Comparison of ENCODE assay signal across 23 mouse cellular contexts in the genomic region with DNA sequence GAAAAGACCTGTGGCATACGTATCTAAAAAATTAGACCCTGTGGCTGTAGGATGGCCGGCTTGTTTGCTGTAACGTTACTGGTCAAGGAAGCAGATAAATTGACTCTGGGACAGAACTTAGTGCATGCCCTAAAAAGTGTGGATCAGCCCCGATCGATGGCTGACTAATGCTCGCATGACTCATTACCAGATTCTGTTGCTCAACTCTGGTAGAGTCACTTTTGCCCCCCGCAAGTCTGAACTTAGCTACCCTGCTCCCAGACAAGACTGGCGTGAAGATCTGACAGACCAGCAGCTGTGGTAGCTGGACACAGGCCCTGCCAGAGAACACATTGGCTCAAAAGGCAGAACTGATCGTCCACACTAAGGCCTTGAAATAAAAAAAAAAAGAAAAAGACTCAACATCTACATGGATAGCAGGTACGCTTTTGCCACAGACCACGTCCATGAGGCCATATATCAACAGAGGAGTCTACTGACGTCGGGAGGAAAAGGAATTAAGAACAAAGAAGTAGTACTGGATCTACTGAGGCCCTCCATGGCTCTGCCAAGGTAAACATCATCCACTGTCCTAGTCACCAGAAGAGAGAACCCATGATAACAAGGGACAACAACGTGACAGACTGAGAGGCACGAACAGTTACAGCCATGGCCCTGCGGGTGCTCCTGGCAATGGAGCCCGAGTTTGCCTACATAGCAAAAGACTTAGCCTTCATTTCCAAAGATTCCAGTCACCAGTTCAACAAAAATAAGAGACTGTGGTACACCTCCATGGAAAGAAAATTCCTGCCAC. TPM values are rescaled to one million over a fixed set of nuclear protein-coding genes. Genes with fewer than 3 reads are reported as not detected.
DNase-seq lines count a peak whose midpoint lies in the region; ATAC-seq and TF ChIP-seq lines count a peak whose summit lies in the region.
"Had no signal": no experiment of that assay in that cellular context is flagged by ENCODE, and none has a peak within 500 bp of the region (broad histone marks: within the 10 kb centered on the region; RNA-seq: fewer than 3 reads in every experiment).

No protein-coding gene starts in this region.

- peak in 1 of 2 experiments; percentile 62; a peak in 3 of 4 replicates for TF ChIP-seq EP300 in MEL (IDR thresholded peaks at IDR 0.05; ENCODE audit: low read depth in 1 of 2, low read length in 2 of 2)

- no peaks in the 10 kb centered on the region for H3K27me3 ChIP-seq in liver, adult 2 months (ENCODE audit: control insufficient read depth, insufficient read depth, low read length)
- no peaks in the 10 kb centered on the region for H3K27me3 ChIP-seq in liver, embryonic 12.5 days (replicated peaks)
- no peaks in the 10 kb centered on the region for H3K27me3 ChIP-seq in MEL (ENCODE audit: control insufficient read depth in 1 of 2, insufficient read depth in 2 of 2, low read length in 2 of 2)
- H3K27me3 ChIP-seq: hindbrain, embryonic 15.5 days; intestine, embryonic 15.5 days; limb, embryonic 12.5 days; lung, embryonic 15.5 days had no signal

- WGBS in liver, adult 2 months, result 80% methylated on average over 17 of the region's 17 CpGs
- WGBS in liver, embryonic 12.5 days (ENCODE audit: insufficient replicate concordance), result 70% methylated on average over 17 of the region's 17 CpGs

- no peak overlapping the region for H3K4me2 ChIP-seq in liver, embryonic 12.5 days
- H3K4me2 ChIP-seq: hindbrain, embryonic 15.5 days; intestine, embryonic 15.5 days; limb, embryonic 12.5 days; lung, embryonic 15.5 days had no signal

- no peaks in the 10 kb centered on the region for H3K36me3 ChIP-seq in liver, adult 2 months (ENCODE audit: control insufficient read depth, insufficient read depth, low read length)
- H3K36me3 ChIP-seq in liver, embryonic 12.5 days, result no peaks in the 10 kb centered on the region
- H3K36me3 ChIP-seq in MEL (ENCODE audit: control insufficient read depth in 1 of 2, insufficient read depth in 2 of 2, low read length in 2 of 2), result peaks cover 9 to 27% of the 10 kb centered on the region in 2 experiments
- H3K36me3 ChIP-seq: embryonic facial prominence, embryonic 10.5 days; G1E; heart, embryonic 10.5 days; hindbrain, embryonic 15.5 days; intestine, embryonic 15.5 days; limb, embryonic 12.5 days; lung, embryonic 15.5 days had no signal

- TF ChIP-seq POLR2A in liver, adult 2 months (IDR thresholded peaks at IDR 0.05; ENCODE audit: extremely low read depth, insufficient read depth, low read length), result no peak
- no peak for TF ChIP-seq POLR2A in MEL (IDR thresholded peaks at IDR 0.05; ENCODE audit: control insufficient read depth in 1 of 2, insufficient read depth in 1 of 2, low read depth in 1 of 2, low read length in 2 of 2, poor library complexity in 1 of 2)

- no peak overlapping the region for H3K4me3 ChIP-seq in liver, adult 2 months (ENCODE audit: insufficient read depth, low read depth, low read length)
- H3K4me3 ChIP-seq in liver, embryonic 12.5 days, result no peak overlapping the region
- H3K4me3 ChIP-seq in MEL (ENCODE audit: control insufficient read depth in 1 of 2, insufficient read depth in 1 of 2, low read depth in 2 of 2, low read length in 2 of 2), result 0 out of 4 replicates have a peak overlapping the region, but pooled peaks have one; percentile 2 to 9
- H3K4me3 ChIP-seq: embryonic facial prominence, embryonic 10.5 days; gastrocnemius, adult 2 months; heart, embryonic 10.5 days; hindbrain, embryonic 15.5 days; intestine, embryonic 15.5 days; limb, embryonic 12.5 days; lung, embryonic 15.5 days had no signal

- ATAC-seq in liver, embryonic 12.5 days, result no peak
- ATAC-seq in megakaryocyte progenitor cell, adult 5-6 weeks (replicated peaks; ENCODE audit: poor library complexity), result 0 out of 2 replicates have a peak, but pooled peaks have one; percentile 21
- ATAC-seq: intestine, embryonic 15.5 days; midbrain, embryonic 16.5 days had no signal

- H3K4me1 ChIP-seq in liver, adult 2 months (ENCODE audit: control insufficient read depth, insufficient read depth, low read length), result no peaks in the 10 kb centered on the region
- no peaks in the 10 kb centered on the region for H3K4me1 ChIP-seq in liver, embryonic 12.5 days
- H3K4me1 ChIP-seq in MEL (ENCODE audit: control insufficient read depth in 1 of 2, insufficient read depth in 2 of 2, low read length in 2 of 2), result peaks cover 22 to 31% of the 10 kb centered on the region in 2 experiments
- H3K4me1 ChIP-seq: embryonic facial prominence, embryonic 10.5 days; heart, embryonic 10.5 days; hindbrain, embryonic 15.5 days; intestine, embryonic 15.5 days; limb, embryonic 12.5 days; lung, embryonic 15.5 days had no signal

- no peak overlapping the region for H3K9ac ChIP-seq in liver, adult 2 months (ENCODE audit: low read depth, low read length)
- no peak overlapping the region for H3K9ac ChIP-seq in liver, embryonic 12.5 days
- peak overlapping the region; percentile 32 for H3K9ac ChIP-seq in MEL (ENCODE audit: control insufficient read depth, low read depth, low read length, poor library complexity, severe bottlenecking)
- H3K9ac ChIP-seq: hindbrain, embryonic 15.5 days; intestine, embryonic 15.5 days; limb, embryonic 12.5 days; liver, embryonic 14.5 days; lung, embryonic 15.5 days had no signal

- TF ChIP-seq RAD21 in MEL (IDR thresholded peaks at IDR 0.05; ENCODE audit: low read depth, low read length), result no peak

- no peaks in the 10 kb centered on the region for H3K79me2 ChIP-seq in liver, adult 2 months (ENCODE audit: control insufficient read depth, insufficient read depth, low read length)
- peaks cover 18% of the 10 kb centered on the region for H3K79me2 ChIP-seq in MEL (ENCODE audit: control insufficient read depth, insufficient read depth, low read length, poor library complexity)

- TF ChIP-seq CTCF in liver, adult 2 months (IDR thresholded peaks at IDR 0.05; ENCODE audit: low read depth, low read length), result no peak
- TF ChIP-seq CTCF in MEL (IDR thresholded peaks at IDR 0.05 in 2 of 3, conservative IDR thresholded peaks at IDR 0.05 in 1 of 3; ENCODE audit: control insufficient read depth in 1 of 3, insufficient read depth in 1 of 3, low read depth in 2 of 3, low read length in 3 of 3, poor library complexity in 1 of 3, severe bottlenecking in 1 of 3), result no peak

- DNase-seq in adrenal gland, adult (ENCODE audit: inconsistent age in 2 of 2, low spot score in 1 of 2), result peak; percentile 76 to 86
- DNase-seq in adrenal gland, postnatal 4 days (ENCODE audit: low spot score in 2 of 2), result no peak
- peak; percentile 50 for DNase-seq in liver, adult 2 months (ENCODE audit: extremely low read depth, low read depth, low spot score)
- peak; percentile 89 for DNase-seq in MEL (ENCODE audit: low read depth, low spot score)
- no peak for DNase-seq in left cerebral cortex, adult 8-10 months (ENCODE audit: low spot score in 2 of 2)
- DNase-seq in cerebellum, adult 18-20 months, result no peak
- DNase-seq: cerebellum, adult 11 months; cerebellum, postnatal 10 days; gastrocnemius, adult 2 months; kidney, adult 8-10 months; kidney, postnatal 10 days; lung, postnatal 36 days had no signal

- no peak overlapping the region for H3K27ac ChIP-seq in liver, adult 2 months (replicated peaks; ENCODE audit: insufficient read depth, low read depth, low read length)
- H3K27ac ChIP-seq in liver, embryonic 12.5 days, result no peak overlapping the region
- peak overlapping the region; percentile 61 for H3K27ac ChIP-seq in MEL (ENCODE audit: control insufficient read depth, low read depth, low read length)
- H3K27ac ChIP-seq: embryonic facial prominence, embryonic 10.5 days; gastrocnemius, adult 2 months; heart, embryonic 10.5 days; hindbrain, embryonic 15.5 days; intestine, embryonic 15.5 days; limb, embryonic 12.5 days; liver, embryonic 14.5 days; lung, embryonic 15.5 days had no signal

- H3K9me3 ChIP-seq in liver, embryonic 12.5 days (replicated peaks), result no peaks in the 10 kb centered on the region
- H3K9me3 ChIP-seq in MEL (replicated peaks; ENCODE audit: insufficient read depth, low read length), result no peaks in the 10 kb centered on the region
- H3K9me3 ChIP-seq: embryonic facial prominence, embryonic 10.5 days; G1E; heart, embryonic 10.5 days; hindbrain, embryonic 15.5 days; intestine, embryonic 15.5 days; limb, embryonic 12.5 days; lung, embryonic 15.5 days had no signal

TF ChIP-seq in MEL, 35 proteins besides CTCF, POLR2A, EP300 and RAD21 (continues in another document):
- TF ChIP-seq TBP (IDR thresholded peaks at IDR 0.05; ENCODE audit: low read depth, low read length) (0 out of 2 replicates have a peak, but pooled peaks have one; percentile 18), GATA1 (IDR thresholded peaks at IDR 0.05; ENCODE audit: low read depth, low read length) (peak; percentile 52; the same call in 1 of the 2 replicates), UBTF (IDR thresholded peaks at IDR 0.05; ENCODE audit: borderline replicate concordance, insufficient read depth, low read depth, low read length) (no peak), MXI1 (IDR thresholded peaks at IDR 0.05; ENCODE audit: low read depth, low read length) (peak; percentile 82), MAX (IDR thresholded peaks at IDR 0.05; ENCODE audit: low read length) (peak; percentile 34; the same call in 1 of the 2 replicates), MYC (IDR thresholded peaks at IDR 0.05; ENCODE audit: low read depth, low read length) (peak; percentile 75)

RNA-seq across cellular contexts. Expression of a gene that starts 25.1 kb away (rescaled TPM):
- 1 to 10 TPM; 4.8 to 7.3 TPM for total RNA-seq in adrenal gland, postnatal 4 days (2021)
- total RNA-seq in liver, adult 2 months (2014; rRNA removed), result not detected in 2 replicates
- polyA plus RNA-seq in liver, adult 2 months (2012; rRNA removed), result not detected in 2 replicates
- 1.0 and 1.2 TPM in 2 replicates for polyA plus RNA-seq in liver, embryonic 12.5 days (2016; fragmentation: Nextera tagmentation; extraction: Ambion mirVana)
- 14.4 and 17.0 TPM in 2 replicates for total RNA-seq in MEL (2012; rRNA removed)
- 10 to 100 TPM in 1 of 2 experiments, not detected in 1; 35.2 TPM for polyA plus RNA-seq in MEL (2012; ENCODE audit: insufficient read depth in 1 of 2, insufficient read length in 2 of 2, low read depth in 1 of 2, low replicate concordance in 2 of 2, missing spikeins in 1 of 2)
- 0.17 TPM in 1 of 2 replicates, not detected in the other for total RNA-seq in megakaryocyte progenitor cell, adult 5-6 weeks (2015)
- total RNA-seq in megakaryocyte progenitor cell, adult 5-6 weeks (2017), result 0.12 TPM in 1 of 2 replicates, not detected in the other
- total RNA-seq in left cerebral cortex, adult 8-10 months (2022), result 10 to 100 TPM; 21.4 to 23.8 (median 23.1) TPM
- total RNA-seq: G1E; gastrocnemius, adult 2 months had no signal
- polyA plus RNA-seq: G1E had no signal

RNA-seq across cellular contexts. Expression of a gene that starts 54.6 kb away (rescaled TPM):
- total RNA-seq in adrenal gland, postnatal 4 days (2021), result 10 to 100 TPM in 1 of 2 experiments, 1 to 10 TPM in 1; 7.1 to 10.3 TPM
- 0.09 and 0.34 TPM in 2 replicates for total RNA-seq in liver, adult 2 months (2014; rRNA removed)
- 0.15 and 0.45 TPM in 2 replicates for polyA plus RNA-seq in liver, adult 2 months (2012; rRNA removed)
- 18.3 and 18.5 TPM in 2 replicates for polyA plus RNA-seq in liver, embryonic 12.5 days (2016; fragmentation: Nextera tagmentation; extraction: Ambion mirVana)
- 40.6 and 50.7 TPM in 2 replicates for total RNA-seq in MEL (2012; rRNA removed)
- 10 to 100 TPM in 1 of 2 experiments, not detected in 1; 74.7 TPM for polyA plus RNA-seq in MEL (2012; ENCODE audit: insufficient read depth in 1 of 2, insufficient read length in 2 of 2, low read depth in 1 of 2, low replicate concordance in 2 of 2, missing spikeins in 1 of 2)
- total RNA-seq in megakaryocyte progenitor cell, adult 5-6 weeks (2015), result 5.2 and 5.3 TPM in 2 replicates
- total RNA-seq in megakaryocyte progenitor cell, adult 5-6 weeks (2017), result 14.6 and 17.8 TPM in 2 replicates
- 1 to 10 TPM; 1.0 to 2.1 (median 1.6) TPM for total RNA-seq in left cerebral cortex, adult 8-10 months (2022)
- total RNA-seq: gastrocnemius, adult 2 months had no signal

Comparison
In these comparisons a context has a peak if more than half of its experiments do, and no peak if none do; other contexts are left out.
1. DNase-seq: peak in adrenal gland, adult (2 of 2), liver, adult 2 months (single experiment) and MEL (single experiment); none in adrenal gland, postnatal 4 days (0 of 2), left cerebral cortex, adult 8-10 months (0 of 2) and cerebellum, adult 18-20 months (0 of 2).
2. H3K4me3 ChIP-seq: peak in MEL (2 of 2); none in liver, adult 2 months (single experiment) and liver, embryonic 12.5 days (single experiment).